Mouse (Mus musculus): ENCODE data around the gene Tmem235. TPM values are rescaled to one million over a fixed set of nuclear protein-coding genes. Genes with fewer than 3 reads are reported as not detected.

Gene Tmem235
- total and polyA plus RNA-seq, 3 experiments, result not detected

DNA sequence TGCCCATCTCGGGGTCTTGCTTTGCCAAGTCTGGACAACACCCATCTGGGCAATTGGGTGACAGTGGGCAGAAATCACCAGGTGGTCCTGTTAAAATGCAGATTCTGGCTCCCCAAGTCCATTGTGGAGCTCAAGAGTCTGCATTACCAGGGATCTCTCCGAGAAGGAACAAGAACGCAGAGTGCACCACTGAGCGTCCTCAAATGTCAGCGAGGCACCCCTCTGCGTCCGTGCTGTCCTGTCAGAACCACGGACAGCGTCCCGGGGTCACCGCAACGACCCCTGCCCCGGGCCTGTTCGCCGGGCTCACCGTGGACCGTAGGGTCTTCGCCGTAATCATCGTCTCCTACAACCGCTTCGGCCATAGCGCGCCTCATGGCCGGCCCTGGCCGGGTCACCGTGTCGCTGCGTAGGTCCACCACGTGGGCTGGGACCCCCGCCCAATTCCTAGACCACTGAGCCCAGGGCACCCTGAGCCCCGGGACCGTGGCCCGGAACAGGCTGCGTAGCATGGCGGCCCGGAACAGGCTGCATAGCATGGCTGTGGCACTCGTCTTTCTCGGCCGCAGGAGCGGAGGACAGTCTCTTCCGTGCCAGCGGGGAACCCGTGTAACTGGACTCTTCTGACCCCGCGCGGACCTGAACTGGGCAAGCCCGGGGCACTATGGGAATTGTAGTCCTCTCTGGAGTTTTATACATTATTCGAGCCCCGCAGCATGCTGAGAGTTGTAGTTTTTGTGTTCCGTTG lies 12.5 kb downstream of the Tmem235 start, which contains the start of gene Tha1:
Gene Tha1 (minus strand): TSS at position 621 of the 748 bp plus-strand sequence.
- TF ChIP-seq MAZ (IDR thresholded peaks at IDR 0.05; ENCODE audit: low read depth, low read length) (no peak), BHLHE40 (IDR thresholded peaks at IDR 0.05; ENCODE audit: low read depth, low read length) (no peak), HCFC1 (IDR thresholded peaks at IDR 0.05; ENCODE audit: low read depth, low read length) (peak; percentile 26; the same call in 1 of the 2 replicates), ZMIZ1 (IDR thresholded peaks at IDR 0.05; ENCODE audit: low read depth, low read length) (no peak)
- Histone ChIP-seq H3K4me3 (replicated peaks in 1 of 3; ENCODE audit: low read depth in 2 of 3, low read length in 2 of 3, poor library complexity in 1 of 3) (no peak within 1 kb of the TSS), H3K4me1 (ENCODE audit: control insufficient read depth in 1 of 2, insufficient read depth in 2 of 2) (peaks cover 15 to 31% of the 10 kb centered on the region in 2 experiments), H3K79me2 (replicated peaks; ENCODE audit: control insufficient read depth, extremely low read depth, insufficient read depth, poor library complexity, severe bottlenecking) (no peaks in the 10 kb centered on the region), H3K9me3 (replicated peaks; ENCODE audit: low read length) (peaks cover 4% of the 10 kb centered on the region), H3K4me2 (ENCODE audit: insufficient read depth, low read depth, poor library complexity, severe bottlenecking) (no peak within 1 kb of the TSS), H3K27me3 (replicated peaks) (peaks cover 69% of the 10 kb centered on the region), H3K9ac (ENCODE audit: insufficient read depth, low read depth) (no peak within 1 kb of the TSS), H3K27ac (ENCODE audit: insufficient read depth, low read depth) (no peak within 1 kb of the TSS), H3K36me3 (replicated peaks in 1 of 2; ENCODE audit: control insufficient read depth in 1 of 2, insufficient read depth in 1 of 2, low read length in 1 of 2) (no peaks in the 10 kb centered on the region)
- dilution Hi-C loops (cut with MboI; ENCODE audit: extremely low pct_ligation_motif_present, extremely low pct_unique_long_range_greater_than_20kb, low sequenced_read_pairs), result no loop called here
- in situ Hi-C loops (cut with MboI; ENCODE audit: low pct_ligation_motif_present, low pct_unique_long_range_greater_than_20kb, low sequenced_read_pairs), result loop anchor here (5.0 kb wide), 2 partner anchors 94 to 149 kb away; no protein-coding TSS in a partner anchor
- DNase-seq (ENCODE audit: extremely low read depth), result no peak

DNA sequence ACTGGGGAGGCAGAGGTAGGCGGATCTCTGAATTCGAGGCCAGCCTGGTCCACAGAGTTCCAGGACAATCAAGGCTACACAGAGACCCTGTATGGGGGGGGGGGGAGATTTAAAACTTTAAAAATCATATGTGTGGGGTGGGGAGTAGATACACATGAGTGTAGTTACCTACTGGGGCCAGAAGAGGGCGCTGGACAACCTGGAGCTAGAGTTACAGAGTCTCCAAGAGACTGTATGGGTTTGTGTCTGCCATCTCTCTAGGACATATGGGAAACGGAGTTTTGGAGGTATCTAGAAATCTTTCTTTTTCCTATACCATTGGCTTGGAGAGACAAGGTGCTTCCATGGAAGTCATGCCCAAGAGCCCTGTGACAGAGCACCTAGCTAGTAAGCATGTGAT lies 13.9 kb downstream of the Tmem235 start:
- no peak overlapping the region for H3K9ac ChIP-seq (ENCODE audit: insufficient read depth, low read depth)
- peak; percentile 52 for TF ChIP-seq RAD21 (IDR thresholded peaks at IDR 0.05; ENCODE audit: low read depth, low read length)
- TF ChIP-seq NELFE (IDR thresholded peaks at IDR 0.05; ENCODE audit: low read depth, low read length), result no peak
- peak; percentile 38 to 70; a peak in 2 of 4 replicates for TF ChIP-seq CTCF (conservative IDR thresholded peaks at IDR 0.05 in 1 of 2, IDR thresholded peaks at IDR 0.05 in 1 of 2; ENCODE audit: low read depth in 2 of 2, low read length in 2 of 2)
- TF ChIP-seq SMC3 (IDR thresholded peaks at IDR 0.05; ENCODE audit: low read depth, low read length), result peak; percentile 48
- H3K4me2 ChIP-seq (ENCODE audit: insufficient read depth, low read depth, poor library complexity, severe bottlenecking), result no peak overlapping the region
- in situ Hi-C loops (cut with MboI; ENCODE audit: low pct_ligation_motif_present, low pct_unique_long_range_greater_than_20kb, low sequenced_read_pairs) (loop anchor here (5.0 kb wide), 2 partner anchors 93 to 148 kb away; no protein-coding TSS in a partner anchor), dilution Hi-C loops (cut with MboI; ENCODE audit: extremely low pct_ligation_motif_present, extremely low pct_unique_long_range_greater_than_20kb, low sequenced_read_pairs) (no loop called here)
- no peak overlapping the region for H3K27ac ChIP-seq (ENCODE audit: insufficient read depth, low read depth)
- peaks cover 4% of the 10 kb centered on the region for H3K9me3 ChIP-seq (replicated peaks; ENCODE audit: low read length)
- DNase-seq (ENCODE audit: extremely low read depth), result no peak
- no peak overlapping the region for H3K4me3 ChIP-seq (replicated peaks in 1 of 3; ENCODE audit: low read depth in 2 of 3, low read length in 2 of 3, poor library complexity in 1 of 3)
- H3K36me3 ChIP-seq (replicated peaks in 1 of 2; ENCODE audit: control insufficient read depth in 1 of 2, insufficient read depth in 1 of 2, low read length in 1 of 2), result no peaks in the 10 kb centered on the region
- H3K27me3 ChIP-seq (replicated peaks), result peaks cover 61% of the 10 kb centered on the region
- H3K4me1 ChIP-seq (ENCODE audit: control insufficient read depth in 1 of 2, insufficient read depth in 2 of 2), result peaks cover 24 to 45% of the 10 kb centered on the region in 2 experiments
- H3K79me2 ChIP-seq (replicated peaks; ENCODE audit: control insufficient read depth, extremely low read depth, insufficient read depth, poor library complexity, severe bottlenecking), result no peaks in the 10 kb centered on the region

DNA sequence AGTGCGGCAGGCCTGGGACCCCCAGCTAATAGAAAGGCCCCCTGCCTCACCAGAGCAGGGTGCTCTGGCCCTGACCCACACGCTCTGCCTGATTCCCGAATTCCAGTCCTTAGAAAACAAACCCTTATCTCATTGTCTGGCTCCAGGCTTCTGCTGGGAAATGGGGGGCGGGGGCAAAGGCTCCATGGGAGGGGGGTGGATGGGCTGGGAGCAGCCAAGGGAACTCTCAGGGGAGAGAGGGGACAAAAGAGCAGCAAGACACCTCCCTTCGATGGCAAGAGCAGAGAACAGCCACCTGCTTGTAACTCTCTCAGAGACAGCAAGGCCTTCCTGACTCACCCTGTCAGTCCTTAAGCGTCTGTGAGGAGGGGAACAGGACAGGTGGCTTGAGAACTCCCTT lies 15.1 kb downstream of the Tmem235 start:
- Histone ChIP-seq H3K27me3 (replicated peaks) (peaks cover 63% of the 10 kb centered on the region), H3K36me3 (replicated peaks in 1 of 2; ENCODE audit: control insufficient read depth in 1 of 2, insufficient read depth in 1 of 2, low read length in 1 of 2) (no peaks in the 10 kb centered on the region), H3K9ac (ENCODE audit: insufficient read depth, low read depth) (no peak overlapping the region), H3K9me3 (replicated peaks; ENCODE audit: low read length) (peaks cover 4% of the 10 kb centered on the region), H3K4me2 (ENCODE audit: insufficient read depth, low read depth, poor library complexity, severe bottlenecking) (no peak overlapping the region), H3K79me2 (replicated peaks; ENCODE audit: control insufficient read depth, extremely low read depth, insufficient read depth, poor library complexity, severe bottlenecking) (no peaks in the 10 kb centered on the region), H3K4me3 (replicated peaks in 1 of 3; ENCODE audit: low read depth in 2 of 3, low read length in 2 of 3, poor library complexity in 1 of 3) (no peak overlapping the region), H3K4me1 (ENCODE audit: control insufficient read depth in 1 of 2, insufficient read depth in 2 of 2) (peaks cover 33 to 52% of the 10 kb centered on the region in 2 experiments), H3K27ac (ENCODE audit: insufficient read depth, low read depth) (no peak overlapping the region)
- no peak for TF ChIP-seq SMC3 (IDR thresholded peaks at IDR 0.05; ENCODE audit: low read depth, low read length)
- no peak for TF ChIP-seq RAD21 (IDR thresholded peaks at IDR 0.05; ENCODE audit: low read depth, low read length)
- no peak for TF ChIP-seq ZC3H11A (IDR thresholded peaks at IDR 0.05; ENCODE audit: low read depth, low read length)
- no peak for TF ChIP-seq BHLHE40 (IDR thresholded peaks at IDR 0.05; ENCODE audit: low read depth, low read length)
- no peak for TF ChIP-seq POLR2A (IDR thresholded peaks at IDR 0.05; ENCODE audit: low read depth, low read length)
- no peak for TF ChIP-seq ELF1 (IDR thresholded peaks at IDR 0.05; ENCODE audit: low read depth, low read length)
- no peak for TF ChIP-seq EP300 (IDR thresholded peaks at IDR 0.05; ENCODE audit: low read length)
- TF ChIP-seq TBP (conservative IDR thresholded peaks at IDR 0.05; ENCODE audit: low read depth, low read length), result no peak
- TF ChIP-seq HCFC1 (IDR thresholded peaks at IDR 0.05; ENCODE audit: low read depth, low read length), result no peak
- TF ChIP-seq POLR2AphosphoS2 (IDR thresholded peaks at IDR 0.05; ENCODE audit: low read depth, low read length), result no peak
- no peak for TF ChIP-seq NRF1 (IDR thresholded peaks at IDR 0.05; ENCODE audit: low read depth, low read length)
- dilution Hi-C loops (cut with MboI; ENCODE audit: extremely low pct_ligation_motif_present, extremely low pct_unique_long_range_greater_than_20kb, low sequenced_read_pairs), result no loop called here
- DNase-seq (ENCODE audit: extremely low read depth), result no peak
- in situ Hi-C loops (cut with MboI; ENCODE audit: low pct_ligation_motif_present, low pct_unique_long_range_greater_than_20kb, low sequenced_read_pairs), result no loop called here

Measured in CH12.LX (cell line).